Mouse (Mus musculus): Measurements from ENCODE around the gene Bhlhe41.

The Bhlhe41 gene

GRCm38 (mm10) chr6:145865289-145865885 lies at the start of gene Bhlhe41:
Bhlhe41 (minus strand) TSS chr6:145865558.
- in situ Hi-C loops (cut with MboI, MseI) = loop anchor here in 1 of 2 experiments (10.0 kb wide), 1 partner anchor 1609 kb away; the partner anchor contains the start of gene Ccdc91

- in situ Hi-C loops (cut with MboI, MseI) = no loop called here
Measured at GRCm38 (mm10) chr6:145912232-145912631, 46.9 kb upstream of the Bhlhe41 start.

- in situ Hi-C loops (cut with MboI, MseI) = no loop called here
Measured at GRCm38 (mm10) chr6:145910469-145911426, 45.4 kb upstream of the Bhlhe41 start.

GRCm38 (mm10) chr6:145909943-145910342 lies 44.6 kb upstream of the Bhlhe41 start:
- in situ Hi-C loops (cut with MboI, MseI) = no loop called here

GRCm38 (mm10) chr6:145906096-145906890 lies 40.9 kb upstream of the Bhlhe41 start:
- in situ Hi-C loops (cut with MboI, MseI) = no loop called here

- in situ Hi-C loops (cut with MboI, MseI) = no loop called here
Measured at GRCm38 (mm10) chr6:145904616-145905015, 39.3 kb upstream of the Bhlhe41 start.

- in situ Hi-C loops (cut with MboI, MseI) = no loop called here
Measured at GRCm38 (mm10) chr6:145904169-145904568, 38.8 kb upstream of the Bhlhe41 start.

GRCm38 (mm10) chr6:145894669-145895342 lies 29.4 kb upstream of the Bhlhe41 start:
- in situ Hi-C loops (cut with MboI, MseI) = no loop called here

GRCm38 (mm10) chr6:145893366-145894021 lies 28.1 kb upstream of the Bhlhe41 start:
- in situ Hi-C loops (cut with MboI, MseI) = no loop called here

- in situ Hi-C loops (cut with MboI, MseI) = no loop called here
Measured at GRCm38 (mm10) chr6:145892381-145893265, 27.3 kb upstream of the Bhlhe41 start.

- in situ Hi-C loops (cut with MboI, MseI) = no loop called here
Measured at GRCm38 (mm10) chr6:145891951-145892350, 26.6 kb upstream of the Bhlhe41 start.

GRCm38 (mm10) chr6:145887719-145888118 lies 22.4 kb upstream of the Bhlhe41 start:
- in situ Hi-C loops (cut with MboI, MseI) = no loop called here

GRCm38 (mm10) chr6:145886277-145886676 lies 20.9 kb upstream of the Bhlhe41 start:
- in situ Hi-C loops (cut with MboI, MseI) = no loop called here

- in situ Hi-C loops (cut with MboI, MseI) = no loop called here
Measured at GRCm38 (mm10) chr6:145885069-145885468, 19.7 kb upstream of the Bhlhe41 start.

- in situ Hi-C loops (cut with MboI, MseI) = no loop called here
Measured at GRCm38 (mm10) chr6:145883668-145884067, 18.3 kb upstream of the Bhlhe41 start.

GRCm38 (mm10) chr6:145883010-145883409 lies 17.7 kb upstream of the Bhlhe41 start:
- in situ Hi-C loops (cut with MboI, MseI) = no loop called here

- in situ Hi-C loops (cut with MboI, MseI) = no loop called here
Measured at GRCm38 (mm10) chr6:145880609-145881008, 15.3 kb upstream of the Bhlhe41 start.

GRCm38 (mm10) chr6:145876986-145877735 lies 11.8 kb upstream of the Bhlhe41 start:
- in situ Hi-C loops (cut with MboI, MseI) = loop anchor here in 1 of 2 experiments (10.0 kb wide), 1 partner anchor 198 kb away; no protein-coding TSS in a partner anchor

- in situ Hi-C loops (cut with MboI, MseI) = loop anchor here in 1 of 2 experiments (10.0 kb wide), 1 partner anchor 201 kb away; no protein-coding TSS in a partner anchor
Measured at GRCm38 (mm10) chr6:145873354-145873753, 8.0 kb upstream of the Bhlhe41 start.
